9 mouse cellular contexts compared by ENCODE assay signal in the genomic region with DNA sequence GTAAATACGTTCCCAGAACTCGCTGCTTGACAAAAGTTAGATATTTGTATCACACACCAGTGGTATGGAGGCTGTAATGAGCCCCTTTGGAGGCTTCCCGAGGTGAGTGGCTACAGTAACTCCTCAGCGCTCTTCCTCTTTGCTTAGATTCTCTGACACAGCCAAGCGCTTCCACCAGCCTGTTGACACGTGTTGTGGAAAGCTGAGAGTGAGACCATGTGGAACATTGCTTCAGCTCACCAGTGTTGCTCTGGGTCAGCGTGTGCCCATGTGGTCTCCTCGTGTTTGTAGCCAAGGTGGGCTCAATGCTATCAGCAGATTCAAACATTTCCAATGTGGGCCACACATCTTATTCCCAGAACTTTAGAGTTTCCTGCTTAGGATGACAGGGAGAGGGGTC. TPM values are rescaled to one million over a fixed set of nuclear protein-coding genes. Genes with fewer than 3 reads are reported as not detected.
DNase-seq lines count a peak whose midpoint lies in the region; ATAC-seq lines count a peak whose summit lies in the region.
"Had no signal": no experiment of that assay in that cellular context is flagged by ENCODE, and none has a peak within 500 bp of the region (broad histone marks: within the 10 kb centered on the region; RNA-seq: fewer than 3 reads in every experiment).

No protein-coding gene starts in this region.

- no peak overlapping the region for H3K27ac ChIP-seq in limb, embryonic 13.5 days
- no peak overlapping the region for H3K27ac ChIP-seq in limb, embryonic 10.5 days
- H3K27ac ChIP-seq in hindbrain, embryonic 15.5 days (replicated peaks): no peak overlapping the region
- H3K27ac ChIP-seq in neural tube, embryonic 14.5 days (ENCODE audit: low read depth, low read length): no peak overlapping the region

- ATAC-seq in limb, embryonic 13.5 days (ENCODE audit: low FRiP score, low read depth): no peak
- ATAC-seq in hindbrain, embryonic 15.5 days (ENCODE audit: low FRiP score, low read depth): no peak
- ATAC-seq in neural tube, embryonic 14.5 days (ENCODE audit: low read depth): no peak

- peaks cover 42% of the 10 kb centered on the region for H3K4me1 ChIP-seq in limb, embryonic 13.5 days
- H3K4me1 ChIP-seq in limb, embryonic 10.5 days: peaks cover 23% of the 10 kb centered on the region
- H3K4me1 ChIP-seq in hindbrain, embryonic 15.5 days (replicated peaks): peaks cover 47% of the 10 kb centered on the region
- H3K4me1 ChIP-seq in neural tube, embryonic 14.5 days (ENCODE audit: control insufficient read depth, insufficient read depth, low read length): peaks cover 35% of the 10 kb centered on the region

- H3K4me3 ChIP-seq in limb, embryonic 13.5 days: peak overlapping the region; percentile 1; the same call in 1 of the 2 replicates
- no peak overlapping the region for H3K4me3 ChIP-seq in limb, embryonic 10.5 days
- H3K4me3 ChIP-seq in hindbrain, embryonic 15.5 days: peak overlapping the region; percentile 2
- H3K4me3 ChIP-seq in neural tube, embryonic 14.5 days (ENCODE audit: low read depth, low read length): peak overlapping the region; percentile 7

- no peak overlapping the region for H3K9ac ChIP-seq in limb, embryonic 13.5 days
- no peak overlapping the region for H3K9ac ChIP-seq in hindbrain, embryonic 15.5 days
- no peak overlapping the region for H3K9ac ChIP-seq in neural tube, embryonic 14.5 days (replicated peaks; ENCODE audit: low read depth, low read length)

- peak overlapping the region; percentile 36; the same call in 1 of the 2 replicates for H3K4me2 ChIP-seq in limb, embryonic 13.5 days (replicated peaks)
- peak overlapping the region; percentile 91 for H3K4me2 ChIP-seq in hindbrain, embryonic 15.5 days
- H3K4me2 ChIP-seq in neural tube, embryonic 14.5 days (ENCODE audit: low read depth, low read length): peak overlapping the region; percentile 35; the same call in 1 of the 2 replicates

- H3K9me3 ChIP-seq in limb, embryonic 13.5 days: no peaks in the 10 kb centered on the region
- no peaks in the 10 kb centered on the region for H3K9me3 ChIP-seq in limb, embryonic 10.5 days (replicated peaks)
- H3K9me3 ChIP-seq in hindbrain, embryonic 15.5 days: no peaks in the 10 kb centered on the region
- H3K9me3 ChIP-seq in neural tube, embryonic 14.5 days (ENCODE audit: control insufficient read depth, low read length): no peaks in the 10 kb centered on the region

- WGBS in limb, embryonic 13.5 days: 70% methylated on average over 8 of the region's 8 CpGs
- 83% methylated on average over 8 of the region's 8 CpGs for WGBS in limb, embryonic 10.5 days
- 70% methylated on average over 8 of the region's 8 CpGs for WGBS in hindbrain, embryonic 15.5 days
- WGBS in neural tube, embryonic 14.5 days: 76% methylated on average over 8 of the region's 8 CpGs

- peaks cover 3% of the 10 kb centered on the region for H3K36me3 ChIP-seq in limb, embryonic 13.5 days
- H3K36me3 ChIP-seq in limb, embryonic 10.5 days: 0 out of 2 replicates have a peak, but pooled peaks cover 3% of the 10 kb centered on the region
- H3K36me3 ChIP-seq in hindbrain, embryonic 15.5 days: no peaks in the 10 kb centered on the region
- H3K36me3 ChIP-seq in neural tube, embryonic 14.5 days (ENCODE audit: control insufficient read depth, insufficient read depth, low read length): no peaks in the 10 kb centered on the region

- peak; percentile 16 for DNase-seq in embryo, embryonic 10 days (ENCODE audit: low spot score)
- no peak for DNase-seq in embryo, embryonic 9.5 days (ENCODE audit: extremely low spot score)
- DNase-seq in limb, embryonic 10.5 days (ENCODE audit: low spot score): no peak
- no peak for DNase-seq in urinary bladder, postnatal 14 days (ENCODE audit: low spot score)
- DNase-seq in adrenal gland, postnatal 36 days: no peak
- DNase-seq: thymus, postnatal 4 days had no signal

- no peaks in the 10 kb centered on the region for H3K27me3 ChIP-seq in limb, embryonic 13.5 days
- no peaks in the 10 kb centered on the region for H3K27me3 ChIP-seq in limb, embryonic 10.5 days (ENCODE audit: low read depth, poor library complexity, severe bottlenecking)
- H3K27me3 ChIP-seq in hindbrain, embryonic 15.5 days: no peaks in the 10 kb centered on the region
- H3K27me3 ChIP-seq in neural tube, embryonic 14.5 days (ENCODE audit: control insufficient read depth, insufficient read depth, low read length): no peaks in the 10 kb centered on the region

RNA-seq across cellular contexts. Expression of a gene that starts 5.0 kb away (rescaled TPM):
- polyA plus RNA-seq in limb, embryonic 13.5 days (2015; fragmentation: Nextera tagmentation; extraction: Ambion mirVana): 11.4 and 12.8 TPM in 2 replicates
- polyA plus RNA-seq in limb, embryonic 10.5 days (2016; fragmentation: Nextera tagmentation; extraction: Ambion mirVana): 7.7 and 7.8 TPM in 2 replicates
- 25.8 and 28.0 TPM in 2 replicates for polyA plus RNA-seq in hindbrain, embryonic 15.5 days (2015; fragmentation: Nextera tagmentation; extraction: Ambion mirVana)
- polyA plus RNA-seq in neural tube, embryonic 14.5 days (2014; fragmentation: Nextera tagmentation; extraction: Ambion mirVana): 24.0 and 25.5 TPM in 2 replicates
- 10 to 100 TPM; 10.3 to 12.7 TPM for total RNA-seq in adrenal gland, postnatal 36 days (2021)

Comparison
In these comparisons a context has a peak if more than half of its experiments do, and no peak if none do; other contexts are left out.
1. H3K4me2 ChIP-seq: peak in every context shown above with its lines; median percentile 91 in hindbrain, embryonic 15.5 days; 36 in limb, embryonic 13.5 days; 35 in neural tube, embryonic 14.5 days.